Mouse (Mus musculus) hindbrain, embryonic 15.5 days (tissue): ENCODE results near the gene 4933406M09Rik. TPM values are rescaled to one million over a fixed set of nuclear protein-coding genes. Genes with fewer than 3 reads are reported as not detected.

Source experiments
- ATAC-seq: fragments of 200-750 bp; cut with Nextera tagmentation; 2 replicates; pipeline ENCODE4 v1.8.0; 2017; ENCODE audit warnings: low read depth, moderate number of reproducible peaks, moderate TSS enrichment; ENCODE audit not compliant: low FRiP score
- H3K27ac ChIP-seq: fragments of 300-500 bp; sonication (generic); replicated peaks from 2 replicates; pipeline ENCODE4 v1.5.1; 2015; ENCODE audit warnings: mild to moderate bottlenecking, inconsistent platforms
- H3K27me3 ChIP-seq: fragments of 300-500 bp; sonication (generic); 2 replicates; pipeline ENCODE4 v1.6.1; 2015; ENCODE audit warnings: control low read depth, inconsistent platforms
- H3K36me3 ChIP-seq: fragments of 300-500 bp; sonication (generic); 2 replicates; pipeline ENCODE4 v1.6.1; 2015; ENCODE audit warnings: control low read depth, inconsistent platforms
- H3K4me1 ChIP-seq: fragments of 300-500 bp; sonication (generic); replicated peaks from 2 replicates; pipeline ENCODE4 v1.6.1; 2015; ENCODE audit warnings: control low read depth, inconsistent platforms
- H3K4me2 ChIP-seq: fragments of 300-500 bp; sonication (generic); 2 replicates; pipeline ENCODE4 v1.6.1; 2015; ENCODE audit warnings: moderate library complexity, mild to moderate bottlenecking, inconsistent platforms
- H3K4me3 ChIP-seq: fragments of 300-500 bp; sonication (generic); 2 replicates; pipeline ENCODE4 v1.5.1; 2015; ENCODE audit warnings: mild to moderate bottlenecking, inconsistent platforms
- H3K9ac ChIP-seq: fragments of 300-500 bp; sonication (generic); 2 replicates; pipeline ENCODE4 v1.6.1; 2015; ENCODE audit warnings: inconsistent platforms
- H3K9me3 ChIP-seq: fragments of 300-500 bp; sonication (generic); 2 replicates; pipeline ENCODE4 v1.6.1; 2016; ENCODE audit warnings: control low read depth, inconsistent platforms
- WGBS: fragments of 180-500 bp; shearing (Covaris S2); methylation state at CpG from one replicate; pipeline ENCODE4 v1.1.7; 2015; 5-methylcytosine and 5-hydroxymethylcytosine counted together
- polyA plus RNA-seq: library from polyadenylated mRNA; unstranded; fragments of >200 nt; fragmentation: Nextera tagmentation; extraction: Ambion mirVana; gene quantifications from 2 replicates; pipeline ENCODE4 v1.2.1, GENCODE M21; 2015

The 4933406M09Rik gene
- polyA plus RNA-seq, 1 experiment from 2014 or later: not detected

DNA sequence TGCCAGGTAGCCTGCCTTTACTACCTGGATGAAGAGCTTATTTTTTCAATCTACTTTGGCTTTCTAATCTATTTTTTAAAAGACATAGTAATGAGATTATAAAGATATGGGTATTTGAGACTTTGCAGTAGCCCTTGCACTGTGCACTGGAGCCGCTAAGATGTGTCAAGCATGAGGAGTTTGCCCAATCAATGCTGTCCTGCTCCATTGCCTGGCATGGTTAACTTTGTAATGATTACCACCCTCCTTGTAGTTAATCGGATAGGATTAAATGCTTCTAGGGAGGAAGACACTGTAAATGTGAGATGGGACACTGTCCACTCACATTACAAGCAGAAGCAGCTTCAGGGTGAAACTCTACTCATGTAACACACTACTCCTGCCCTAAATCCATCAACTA, 32.4 kb upstream of the 4933406M09Rik start:
- H3K36me3 ChIP-seq: peaks cover 83% of the 10 kb centered on the region
- no peak overlapping the region for H3K9ac ChIP-seq
- no peak for ATAC-seq
- no peak overlapping the region for H3K4me3 ChIP-seq
- peaks cover 3% of the 10 kb centered on the region; the same call in 1 of the 2 replicates for H3K4me1 ChIP-seq
- H3K27me3 ChIP-seq: no peaks in the 10 kb centered on the region
- no peak overlapping the region for H3K27ac ChIP-seq
- no peak overlapping the region for H3K4me2 ChIP-seq
- WGBS: 96% methylated on average over 2 of the region's 2 CpGs
- H3K9me3 ChIP-seq: no peaks in the 10 kb centered on the region

DNA sequence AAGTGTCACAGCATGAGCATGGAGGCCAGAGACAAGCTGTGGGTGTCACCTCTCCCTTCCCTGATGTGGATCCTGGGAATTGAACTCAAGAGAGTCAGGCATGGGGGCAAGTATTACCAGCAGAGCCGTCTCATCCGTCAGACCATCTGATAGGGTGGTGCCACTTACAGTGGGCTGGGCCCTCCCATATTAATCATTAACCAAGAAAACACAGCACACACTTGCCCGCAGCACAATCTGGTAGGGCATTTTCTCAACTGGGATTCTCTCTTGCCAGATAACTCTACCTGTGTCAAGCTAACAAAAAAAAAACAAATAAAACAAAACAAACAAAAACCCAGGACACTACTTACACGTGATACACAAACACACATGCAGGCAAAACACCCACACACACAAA, 28.3 kb upstream of the 4933406M09Rik start:
- H3K27ac ChIP-seq: no peak overlapping the region
- H3K9ac ChIP-seq: no peak overlapping the region
- ATAC-seq: no peak
- no peaks in the 10 kb centered on the region for H3K9me3 ChIP-seq
- peaks cover 29% of the 10 kb centered on the region for H3K4me1 ChIP-seq
- WGBS: 66% methylated on average over 4 of the region's 4 CpGs
- H3K36me3 ChIP-seq: peaks cover 57% of the 10 kb centered on the region
- no peaks in the 10 kb centered on the region for H3K27me3 ChIP-seq
- H3K4me3 ChIP-seq: no peak overlapping the region
- H3K4me2 ChIP-seq: no peak overlapping the region

DNA sequence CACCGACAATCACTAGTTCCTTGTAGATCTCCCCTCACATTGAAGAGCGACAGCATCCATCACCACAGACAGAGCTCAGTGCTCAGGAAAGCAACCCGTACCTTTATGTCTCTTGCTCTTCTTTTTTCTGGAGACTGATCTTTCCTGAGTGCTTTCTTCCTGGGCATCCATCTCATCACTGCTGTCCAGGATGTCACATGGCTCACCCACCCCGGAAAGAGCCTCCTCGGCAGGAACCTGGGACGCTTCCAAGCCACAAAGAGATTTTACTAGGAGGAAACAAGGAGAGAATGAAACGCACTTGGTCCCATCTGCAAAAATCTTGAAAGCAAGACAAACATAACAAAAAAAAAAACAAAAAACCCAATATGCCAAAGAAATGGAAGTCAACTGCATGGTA, 25.1 kb upstream of the 4933406M09Rik start:
- H3K27me3 ChIP-seq: no peaks in the 10 kb centered on the region
- H3K9ac ChIP-seq: peak overlapping the region; percentile 86
- WGBS: 82% methylated on average over 7 of the region's 7 CpGs
- no peak overlapping the region for H3K27ac ChIP-seq
- H3K4me2 ChIP-seq: peak overlapping the region; percentile 67
- peaks cover 26% of the 10 kb centered on the region for H3K36me3 ChIP-seq
- peaks cover 30% of the 10 kb centered on the region for H3K4me1 ChIP-seq
- H3K4me3 ChIP-seq: peak overlapping the region; percentile 75
- no peaks in the 10 kb centered on the region for H3K9me3 ChIP-seq
- ATAC-seq: no peak

DNA sequence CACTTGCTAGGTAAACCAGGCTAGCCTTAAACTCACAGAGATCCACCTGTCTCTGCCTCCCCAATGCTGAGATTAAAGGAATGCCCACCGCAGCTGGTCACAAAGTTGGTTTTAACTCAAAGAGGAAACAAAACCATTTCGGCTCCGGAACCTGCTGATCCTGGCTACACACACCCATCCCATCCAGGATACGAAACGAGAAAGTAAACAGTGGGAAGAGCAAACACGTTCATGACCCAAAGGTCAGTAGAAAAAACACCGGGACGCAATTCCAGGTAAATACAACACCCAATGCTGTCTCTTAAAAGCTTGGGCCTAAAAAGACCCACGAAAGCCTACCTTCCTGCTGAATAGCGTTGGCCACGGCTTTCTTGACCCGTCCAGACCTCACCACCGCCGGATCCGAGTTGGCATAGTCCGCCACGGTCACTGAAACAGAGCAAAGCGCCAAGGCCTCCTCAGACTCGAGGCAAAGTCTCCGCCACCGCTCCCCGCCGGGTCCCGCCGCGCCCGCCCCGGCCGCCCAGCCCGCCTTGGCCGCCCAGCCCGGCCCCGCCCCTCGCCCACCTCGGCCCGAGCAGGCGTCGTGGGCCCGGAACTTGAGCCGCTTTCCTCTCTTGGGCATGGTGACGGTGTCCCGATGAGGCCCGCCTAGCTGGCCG, 24.4 kb upstream of the 4933406M09Rik start:
- H3K4me3 ChIP-seq: peak overlapping the region; percentile 75
- peak overlapping the region; percentile 67 for H3K4me2 ChIP-seq
- ATAC-seq: peak; percentile 85
- peak overlapping the region; percentile 86 for H3K9ac ChIP-seq
- peaks cover 19% of the 10 kb centered on the region for H3K36me3 ChIP-seq
- no peaks in the 10 kb centered on the region for H3K27me3 ChIP-seq
- WGBS: 2% methylated on average over 41 of the region's 44 CpGs
- H3K27ac ChIP-seq: peak overlapping the region; percentile 85
- H3K4me1 ChIP-seq: peaks cover 30% of the 10 kb centered on the region
- no peaks in the 10 kb centered on the region for H3K9me3 ChIP-seq

DNA sequence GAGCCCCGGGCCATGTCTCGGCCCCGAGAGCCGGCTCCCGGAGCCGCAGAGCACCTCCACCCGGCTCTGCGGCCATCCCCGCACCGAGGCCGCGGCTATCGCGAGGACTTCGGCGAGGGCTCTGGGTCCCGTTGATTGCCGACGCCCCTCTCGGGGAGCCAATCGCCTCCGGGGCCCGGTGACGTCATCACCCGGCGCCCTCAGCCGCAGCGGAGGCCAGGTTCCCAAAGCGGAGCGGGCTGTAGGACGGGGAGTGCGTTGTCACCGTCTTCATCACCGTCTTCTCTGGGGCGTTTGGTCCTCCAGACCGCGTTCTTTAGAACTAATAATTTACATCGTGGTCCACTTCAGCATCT, 23.9 kb upstream of the 4933406M09Rik start, which contains the start of gene Tmem183a:
Tmem183a (minus strand) TSS at position 123 of the 356 bp plus-strand sequence.
- ATAC-seq: peak; percentile 97
- Histone ChIP-seq H3K36me3 (peaks cover 18% of the 10 kb centered on the region), H3K4me2 (peak within 1 kb of the TSS; percentile 67), H3K27me3 (no peaks in the 10 kb centered on the region), H3K27ac (peak within 1 kb of the TSS; percentile 85), H3K9ac (peak within 1 kb of the TSS; percentile 86), H3K9me3 (no peaks in the 10 kb centered on the region), H3K4me3 (peak within 1 kb of the TSS; percentile 75), H3K4me1 (peaks cover 30% of the 10 kb centered on the region)
- under 1% methylated on average over 38 of the region's 38 CpGs for WGBS

DNA sequence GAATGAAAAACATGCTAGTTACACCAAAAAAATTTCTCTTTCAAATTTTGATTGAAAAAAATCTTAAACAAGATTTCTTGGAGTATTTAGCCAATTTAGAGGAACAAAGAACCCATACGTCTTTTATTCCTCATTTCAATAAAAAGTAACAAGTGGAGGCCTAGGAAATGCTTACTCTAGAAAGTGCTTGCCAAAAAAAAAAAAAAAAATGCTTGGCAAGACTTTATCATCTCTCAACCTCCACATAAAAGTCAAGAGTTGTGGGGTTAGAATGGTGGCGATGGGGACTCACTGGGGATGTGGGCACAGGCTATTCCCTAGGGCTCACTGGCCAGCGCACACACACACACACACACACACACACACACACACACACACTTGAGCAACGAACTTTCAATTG, 22.5 kb upstream of the 4933406M09Rik start:
- no peak overlapping the region for H3K27ac ChIP-seq
- peaks cover 28% of the 10 kb centered on the region for H3K4me1 ChIP-seq
- no peaks in the 10 kb centered on the region for H3K9me3 ChIP-seq
- 73% methylated on average over 4 of the region's 4 CpGs for WGBS
- no peak overlapping the region for H3K4me3 ChIP-seq
- peaks cover 10% of the 10 kb centered on the region for H3K36me3 ChIP-seq
- no peak overlapping the region for H3K4me2 ChIP-seq
- H3K9ac ChIP-seq: no peak overlapping the region
- H3K27me3 ChIP-seq: no peaks in the 10 kb centered on the region
- no peak for ATAC-seq

DNA sequence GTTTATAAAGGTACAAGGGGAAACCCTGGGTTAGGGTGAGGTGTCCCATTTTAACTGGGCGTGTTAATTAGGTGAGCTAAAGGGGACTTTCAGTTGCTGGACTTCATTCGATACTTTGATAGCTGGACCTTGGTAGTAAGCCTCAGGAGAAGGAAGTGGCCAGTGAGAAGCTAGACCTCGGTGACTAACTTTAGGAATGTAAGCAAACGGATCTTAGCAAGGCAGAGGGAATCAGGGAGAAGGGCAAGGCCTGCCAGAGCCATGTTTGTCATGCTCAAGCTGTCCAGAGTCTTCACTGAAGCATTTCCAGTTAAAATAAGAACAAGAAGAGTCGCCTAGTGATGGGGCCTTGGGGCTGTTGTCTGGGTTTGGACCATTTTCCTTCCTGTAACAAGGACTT, 20.2 kb upstream of the 4933406M09Rik start:
- Histone ChIP-seq H3K36me3 (no peaks in the 10 kb centered on the region), H3K4me1 (peaks cover 11% of the 10 kb centered on the region), H3K4me2 (no peak overlapping the region), H3K27me3 (no peaks in the 10 kb centered on the region), H3K9me3 (no peaks in the 10 kb centered on the region), H3K9ac (no peak overlapping the region), H3K27ac (no peak overlapping the region), H3K4me3 (no peak overlapping the region)
- no peak for ATAC-seq
- WGBS: 69% methylated on average over 5 of the region's 5 CpGs

DNA sequence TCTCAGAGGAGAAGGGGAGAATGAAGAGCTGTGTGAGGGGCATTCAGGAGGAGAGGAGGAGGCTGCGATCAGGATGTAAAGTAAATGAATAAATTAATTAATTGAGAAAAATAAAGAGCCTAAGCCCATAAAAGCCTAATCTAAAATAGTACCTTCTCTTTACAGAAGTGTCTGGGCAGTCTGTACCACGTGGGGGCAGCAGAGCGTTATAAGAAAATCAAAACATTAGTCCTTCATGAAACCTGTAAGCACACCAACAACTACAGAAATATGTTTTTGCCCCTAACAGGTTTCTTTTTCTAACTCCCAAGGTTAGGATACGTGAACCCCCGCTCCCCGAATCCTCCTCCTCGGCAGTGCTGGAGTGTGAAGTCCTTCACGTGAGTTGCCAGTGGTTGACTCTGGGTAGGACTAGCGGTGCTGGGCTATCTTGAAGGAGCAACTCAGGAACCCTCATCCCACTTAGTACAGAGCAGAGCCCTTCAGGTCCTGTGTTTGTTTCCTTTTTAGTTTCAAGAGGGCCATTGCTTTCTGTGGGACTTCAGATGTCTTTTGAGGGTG, 16.9 kb upstream of the 4933406M09Rik start:
- no peaks in the 10 kb centered on the region for H3K9me3 ChIP-seq
- no peaks in the 10 kb centered on the region for H3K4me1 ChIP-seq
- WGBS: 60% methylated on average over 9 of the region's 9 CpGs
- H3K4me2 ChIP-seq: no peak overlapping the region
- no peaks in the 10 kb centered on the region for H3K27me3 ChIP-seq
- no peak overlapping the region for H3K9ac ChIP-seq
- no peaks in the 10 kb centered on the region for H3K36me3 ChIP-seq
- H3K4me3 ChIP-seq: no peak overlapping the region
- ATAC-seq: no peak
- no peak overlapping the region for H3K27ac ChIP-seq

DNA sequence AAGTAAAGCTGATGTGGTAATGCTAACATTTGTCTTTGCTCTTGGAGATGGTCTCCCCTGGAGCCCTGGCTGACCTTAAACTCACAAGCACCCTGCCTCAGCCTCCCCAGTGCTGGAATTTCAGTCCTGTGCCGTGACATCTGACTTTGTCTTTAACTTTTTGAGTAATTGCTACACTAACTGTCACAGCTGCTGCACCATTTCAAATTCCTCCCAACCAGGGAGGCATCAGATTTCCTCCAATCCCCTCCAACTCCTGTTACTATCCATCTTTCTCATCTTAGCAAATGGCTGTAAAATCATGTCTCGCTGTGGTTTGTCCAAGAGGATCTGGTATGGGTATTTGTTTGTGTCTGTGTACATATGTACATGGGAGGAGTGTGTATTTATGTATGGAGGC, 11.6 kb upstream of the 4933406M09Rik start:
- Histone ChIP-seq H3K36me3 (no peaks in the 10 kb centered on the region), H3K27ac (no peak overlapping the region), H3K4me1 (no peaks in the 10 kb centered on the region), H3K4me3 (no peak overlapping the region), H3K9ac (no peak overlapping the region), H3K27me3 (no peaks in the 10 kb centered on the region), H3K4me2 (no peak overlapping the region), H3K9me3 (no peaks in the 10 kb centered on the region)
- no peak for ATAC-seq
- 76% methylated on average over 2 of the region's 2 CpGs for WGBS

DNA sequence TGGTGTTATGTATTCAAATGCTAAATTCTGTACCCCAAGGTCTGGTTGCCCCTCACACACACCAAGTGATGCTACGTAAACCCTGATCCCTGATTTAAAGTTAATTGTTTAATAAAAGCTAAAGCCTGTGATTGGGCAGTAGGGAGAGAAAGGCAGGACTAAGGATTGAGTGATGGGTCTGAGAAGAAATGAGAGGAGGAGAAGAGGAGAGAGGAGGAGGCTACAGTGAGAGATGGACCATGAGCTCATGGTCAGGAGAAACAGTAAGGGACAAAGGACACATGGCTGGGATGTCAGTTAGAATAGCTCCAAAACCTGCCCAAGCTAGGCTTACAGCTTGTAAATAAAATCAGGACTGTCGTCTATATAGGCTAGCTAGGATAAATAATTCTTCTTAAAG, 4.7 kb upstream of the 4933406M09Rik start:
- WGBS: 91% methylated on average over 2 of the region's 2 CpGs
- Histone ChIP-seq H3K27ac (no peak overlapping the region), H3K36me3 (no peaks in the 10 kb centered on the region), H3K4me3 (no peak overlapping the region), H3K27me3 (no peaks in the 10 kb centered on the region), H3K9me3 (no peaks in the 10 kb centered on the region), H3K4me1 (0 out of 2 replicates have a peak, but pooled peaks cover 8% of the 10 kb centered on the region), H3K9ac (no peak overlapping the region), H3K4me2 (peak overlapping the region; percentile 59; the same call in 1 of the 2 replicates)
- no peak for ATAC-seq

DNA sequence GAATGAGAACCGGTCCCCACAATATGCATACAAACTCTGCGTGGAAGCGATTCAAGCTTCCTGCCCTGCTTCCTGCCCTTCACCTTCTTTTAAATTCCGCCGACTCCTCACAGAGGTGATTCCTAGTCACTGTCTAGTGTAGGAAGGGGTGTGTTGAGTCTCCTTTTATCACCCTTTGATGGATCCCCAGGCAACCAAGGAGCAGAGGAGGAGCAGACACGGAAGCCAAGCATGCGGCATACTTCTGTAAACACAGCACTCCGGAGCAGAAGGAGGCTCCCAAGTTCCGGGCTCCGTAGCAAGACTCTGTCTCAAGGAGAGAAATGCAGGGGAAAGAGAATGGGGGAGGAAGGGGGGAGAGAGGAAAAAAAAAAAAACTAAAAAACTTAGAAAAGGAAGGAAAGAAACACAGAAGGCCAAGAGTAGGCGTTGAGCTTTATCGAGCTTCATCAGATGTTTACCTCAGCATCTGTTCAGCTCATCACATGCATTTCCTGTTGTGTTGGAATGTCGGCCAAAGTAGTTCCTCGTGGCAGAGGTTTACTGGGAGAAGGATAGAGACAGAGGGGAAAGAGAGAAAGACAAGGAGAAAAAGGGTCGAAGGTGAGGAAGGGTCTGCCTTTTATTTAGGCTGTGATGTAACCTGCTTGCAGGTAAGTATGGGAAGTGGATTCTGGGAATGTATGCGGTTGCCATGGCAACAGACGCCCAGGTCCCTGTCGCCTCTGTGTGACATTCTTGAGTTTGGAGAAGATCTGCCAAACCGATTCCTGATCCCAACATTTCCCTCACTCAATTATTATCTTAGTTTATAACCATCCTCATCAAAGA, 3.7 kb upstream of the 4933406M09Rik start:
- ATAC-seq: no peak
- no peaks in the 10 kb centered on the region for H3K9me3 ChIP-seq
- no peaks in the 10 kb centered on the region for H3K27me3 ChIP-seq
- H3K36me3 ChIP-seq: no peaks in the 10 kb centered on the region
- H3K4me1 ChIP-seq: 0 out of 2 replicates have a peak, but pooled peaks cover 8% of the 10 kb centered on the region
- H3K4me3 ChIP-seq: peak overlapping the region; percentile 35
- peak overlapping the region; percentile 59 for H3K4me2 ChIP-seq
- WGBS: 14% methylated on average over 19 of the region's 19 CpGs
- H3K27ac ChIP-seq: no peak overlapping the region
- 0 out of 2 replicates have a peak overlapping the region, but pooled peaks have one; percentile 20 for H3K9ac ChIP-seq

DNA sequence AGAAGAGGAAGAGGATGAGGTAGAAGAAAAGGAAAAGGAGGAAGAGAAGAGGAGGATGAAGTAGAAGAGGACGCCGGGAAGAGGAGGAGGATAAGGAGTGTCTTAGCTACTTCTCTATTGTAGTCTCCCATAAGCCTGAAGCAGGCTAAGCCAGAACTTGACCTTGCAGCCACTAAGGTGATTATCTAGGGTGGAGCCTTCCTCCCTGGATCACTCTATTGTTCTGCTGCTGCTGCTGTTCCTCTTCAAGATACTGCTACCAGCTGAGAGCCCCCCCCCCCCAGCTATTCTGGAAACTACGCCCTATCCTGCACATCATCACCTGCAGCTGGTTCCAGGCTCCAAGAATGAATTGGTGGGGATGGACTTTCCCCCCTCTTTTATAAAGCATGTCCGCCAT, 1.2 kb upstream of the 4933406M09Rik start:
- H3K4me3 ChIP-seq: no peak overlapping the region
- H3K36me3 ChIP-seq: no peaks in the 10 kb centered on the region
- no peaks in the 10 kb centered on the region for H3K27me3 ChIP-seq
- no peak for ATAC-seq
- WGBS: 90% methylated on average over 4 of the region's 4 CpGs
- no peaks in the 10 kb centered on the region for H3K9me3 ChIP-seq
- H3K4me2 ChIP-seq: no peak overlapping the region
- no peak overlapping the region for H3K27ac ChIP-seq
- no peak overlapping the region for H3K9ac ChIP-seq
- 0 out of 2 replicates have a peak, but pooled peaks cover 8% of the 10 kb centered on the region for H3K4me1 ChIP-seq
